Mouse (Mus musculus): ENCODE data around the gene Pla2g4b. TPM values are rescaled to one million over a fixed set of nuclear protein-coding genes. Genes with fewer than 3 reads are reported as not detected.

Pla2g4b gene
- polyA plus RNA-seq, 1 experiment = 1.9 TPM

DNA sequence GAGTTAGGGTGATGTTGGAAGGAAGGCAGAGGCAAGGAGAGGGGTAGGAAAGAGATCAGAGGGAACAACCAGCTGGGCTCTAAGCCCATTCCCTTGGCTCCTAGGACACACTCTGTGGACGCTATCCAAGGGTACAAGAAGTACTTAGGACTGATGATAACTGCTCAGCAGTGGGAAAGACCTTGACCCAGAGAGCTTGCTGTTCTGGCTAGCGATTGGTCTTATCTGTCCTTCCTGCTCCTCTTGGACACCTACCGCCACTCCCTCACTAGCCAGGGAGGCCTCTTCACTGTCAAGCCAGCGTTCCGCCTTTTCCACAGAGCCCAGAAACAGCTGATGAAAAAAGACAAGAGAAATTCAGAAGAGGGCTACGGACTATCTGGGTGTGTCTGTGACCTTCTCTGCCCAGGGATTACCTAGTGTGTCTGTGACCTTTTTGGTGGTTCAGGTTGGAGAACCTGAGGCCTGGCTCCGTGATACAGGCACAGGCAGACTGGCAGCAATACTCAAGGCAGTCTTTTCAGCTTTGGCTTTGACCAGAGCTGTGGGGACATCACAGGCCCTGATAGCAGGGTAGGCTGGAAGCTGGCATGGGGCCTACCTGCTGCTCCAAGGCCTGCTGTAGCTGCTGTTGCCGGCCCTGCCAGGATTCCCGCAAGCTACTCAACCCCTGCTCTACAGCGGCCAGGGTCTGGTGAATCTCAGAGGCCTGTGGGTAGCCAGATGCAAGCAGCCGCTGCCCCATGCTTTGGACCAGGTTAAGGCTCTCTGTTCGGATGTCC, 21.7 kb downstream of the Pla2g4b start:
- H3K4me1 ChIP-seq (ENCODE audit: control insufficient read depth, insufficient read depth, low read length) = no peaks in the 10 kb centered on the region
- no peak overlapping the region for H3K4me3 ChIP-seq (ENCODE audit: insufficient read depth, low read length)
- TF ChIP-seq CTCF (IDR thresholded peaks at IDR 0.05; ENCODE audit: borderline replicate concordance, insufficient read depth, low read length) (no peak), POLR2A (IDR thresholded peaks at IDR 0.05; ENCODE audit: low read depth, low read length) (no peak)
- no peak overlapping the region for H3K27ac ChIP-seq (ENCODE audit: insufficient read depth, low read length)

DNA sequence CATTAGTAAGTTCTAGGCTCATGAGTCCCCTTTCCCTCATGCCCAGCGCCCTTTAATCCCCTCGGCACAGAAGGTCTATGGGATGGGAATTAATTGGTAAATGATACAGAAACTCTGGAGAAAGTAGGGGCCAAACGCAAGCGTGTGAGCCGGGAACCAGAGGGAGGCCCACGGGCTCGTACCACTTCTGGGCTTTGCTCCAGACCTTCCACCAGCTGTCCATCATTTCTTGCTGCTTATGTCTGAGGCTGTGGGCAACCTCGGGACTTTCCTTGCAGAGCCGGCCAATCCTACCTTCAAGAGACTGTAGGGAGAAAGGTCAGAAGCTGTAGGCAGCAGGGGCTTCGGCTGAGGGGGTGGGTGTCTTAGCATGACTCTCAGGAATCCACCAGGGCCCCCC, 22.7 kb downstream of the Pla2g4b start:
- TF ChIP-seq POLR2A (IDR thresholded peaks at IDR 0.05; ENCODE audit: low read depth, low read length) (no peak), CTCF (IDR thresholded peaks at IDR 0.05; ENCODE audit: borderline replicate concordance, insufficient read depth, low read length) (no peak)
- Histone ChIP-seq H3K4me3 (ENCODE audit: insufficient read depth, low read length) (no peak overlapping the region), H3K27ac (ENCODE audit: insufficient read depth, low read length) (no peak overlapping the region), H3K4me1 (ENCODE audit: control insufficient read depth, insufficient read depth, low read length) (no peaks in the 10 kb centered on the region)

DNA sequence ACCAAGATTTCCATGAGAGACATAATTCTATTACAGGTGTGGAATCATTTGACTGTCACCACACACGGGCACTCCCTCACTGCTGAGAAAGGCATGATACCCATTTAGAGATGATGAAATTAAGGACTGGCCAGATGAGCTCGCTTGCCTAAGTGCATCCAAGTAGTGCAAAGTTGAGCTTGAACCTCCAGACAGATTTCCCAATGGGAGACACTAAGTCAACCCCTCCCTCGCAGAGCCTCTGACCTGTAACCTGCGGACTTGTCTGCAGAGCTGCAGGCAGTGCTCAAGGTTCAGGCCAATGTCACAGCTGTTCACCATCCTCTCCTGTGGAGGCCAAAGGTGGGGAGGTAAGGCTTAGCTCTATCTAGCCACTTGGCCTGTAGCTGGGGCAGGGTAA, 25.6 kb downstream of the Pla2g4b start:
- H3K4me1 ChIP-seq (ENCODE audit: control insufficient read depth, insufficient read depth, low read length) = no peaks in the 10 kb centered on the region
- no peak overlapping the region for H3K27ac ChIP-seq (ENCODE audit: insufficient read depth, low read length)
- H3K4me3 ChIP-seq (ENCODE audit: insufficient read depth, low read length) = no peak overlapping the region
- TF ChIP-seq CTCF (IDR thresholded peaks at IDR 0.05; ENCODE audit: borderline replicate concordance, insufficient read depth, low read length) (no peak), POLR2A (IDR thresholded peaks at IDR 0.05; ENCODE audit: low read depth, low read length) (no peak)

DNA sequence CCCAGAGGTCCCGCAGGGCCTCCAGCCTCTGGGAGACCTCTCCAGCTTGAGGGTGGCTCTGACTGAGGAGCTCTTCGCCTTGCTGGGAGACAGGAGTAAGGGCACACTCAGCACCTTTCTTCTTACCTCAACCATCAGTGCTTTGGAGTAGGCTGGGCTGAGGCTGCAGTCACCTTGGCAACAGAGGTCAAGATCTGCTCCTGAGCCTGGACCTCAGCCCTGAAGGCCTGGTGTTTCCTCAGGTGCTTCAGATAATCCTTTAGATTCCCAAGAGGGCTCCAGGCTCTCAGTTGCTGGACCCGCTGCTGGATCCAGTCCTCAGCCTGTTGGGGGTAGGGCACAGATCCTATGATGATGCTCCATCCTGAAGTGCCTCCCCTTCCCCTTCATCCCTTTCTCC, 26.2 kb downstream of the Pla2g4b start:
- Histone ChIP-seq H3K27ac (ENCODE audit: insufficient read depth, low read length) (no peak overlapping the region), H3K4me3 (ENCODE audit: insufficient read depth, low read length) (no peak overlapping the region), H3K4me1 (ENCODE audit: control insufficient read depth, insufficient read depth, low read length) (no peaks in the 10 kb centered on the region)
- TF ChIP-seq POLR2A (IDR thresholded peaks at IDR 0.05; ENCODE audit: low read depth, low read length) (no peak), CTCF (IDR thresholded peaks at IDR 0.05; ENCODE audit: borderline replicate concordance, insufficient read depth, low read length) (no peak)

DNA sequence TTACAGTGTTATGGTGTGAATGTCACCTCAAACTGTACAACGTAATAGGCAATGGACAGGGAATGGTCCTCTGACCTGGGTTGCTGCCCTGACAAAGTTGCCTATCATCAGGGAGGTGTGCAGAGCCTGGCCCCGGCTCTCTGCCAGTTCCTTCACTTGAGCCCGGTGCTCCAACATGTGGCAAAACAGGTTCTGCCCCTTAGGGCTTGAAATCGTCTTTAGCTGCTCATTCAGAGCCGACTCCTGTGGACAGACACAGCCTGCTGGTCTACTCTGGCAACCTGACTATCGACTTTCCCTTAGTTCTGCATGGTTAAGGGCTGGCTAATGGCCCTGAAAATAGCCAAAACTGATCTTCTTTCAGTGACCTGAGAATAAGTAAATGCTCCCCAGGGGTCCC, 27.0 kb downstream of the Pla2g4b start:
- TF ChIP-seq POLR2A (IDR thresholded peaks at IDR 0.05; ENCODE audit: low read depth, low read length) (no peak), CTCF (IDR thresholded peaks at IDR 0.05; ENCODE audit: borderline replicate concordance, insufficient read depth, low read length) (no peak)
- Histone ChIP-seq H3K4me1 (ENCODE audit: control insufficient read depth, insufficient read depth, low read length) (no peaks in the 10 kb centered on the region), H3K4me3 (ENCODE audit: insufficient read depth, low read length) (no peak overlapping the region), H3K27ac (ENCODE audit: insufficient read depth, low read length) (no peak overlapping the region)

DNA sequence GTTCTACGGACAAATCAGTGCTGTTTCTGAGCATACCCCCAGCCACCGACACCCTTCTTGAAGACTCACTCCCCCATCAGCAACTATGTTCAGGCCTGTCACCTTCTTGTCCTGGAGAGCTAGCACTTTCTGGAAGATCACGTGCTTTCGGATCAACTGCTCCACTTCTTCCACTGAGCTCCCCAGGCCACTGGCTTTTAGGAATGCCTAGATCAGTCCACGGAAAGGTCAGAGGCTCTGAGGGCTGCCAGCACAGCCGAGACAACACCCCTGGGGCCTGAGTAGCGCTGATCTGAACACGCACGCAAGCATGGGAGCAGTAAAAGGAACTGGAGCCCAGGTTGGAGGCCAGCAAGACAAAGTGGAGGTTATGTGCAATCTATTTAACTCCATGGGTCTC, 27.4 kb downstream of the Pla2g4b start:
- TF ChIP-seq CTCF (IDR thresholded peaks at IDR 0.05; ENCODE audit: borderline replicate concordance, insufficient read depth, low read length) (no peak), POLR2A (IDR thresholded peaks at IDR 0.05; ENCODE audit: low read depth, low read length) (no peak)
- H3K27ac ChIP-seq (ENCODE audit: insufficient read depth, low read length) = no peak overlapping the region
- H3K4me3 ChIP-seq (ENCODE audit: insufficient read depth, low read length) = no peak overlapping the region
- no peaks in the 10 kb centered on the region for H3K4me1 ChIP-seq (ENCODE audit: control insufficient read depth, insufficient read depth, low read length)

DNA sequence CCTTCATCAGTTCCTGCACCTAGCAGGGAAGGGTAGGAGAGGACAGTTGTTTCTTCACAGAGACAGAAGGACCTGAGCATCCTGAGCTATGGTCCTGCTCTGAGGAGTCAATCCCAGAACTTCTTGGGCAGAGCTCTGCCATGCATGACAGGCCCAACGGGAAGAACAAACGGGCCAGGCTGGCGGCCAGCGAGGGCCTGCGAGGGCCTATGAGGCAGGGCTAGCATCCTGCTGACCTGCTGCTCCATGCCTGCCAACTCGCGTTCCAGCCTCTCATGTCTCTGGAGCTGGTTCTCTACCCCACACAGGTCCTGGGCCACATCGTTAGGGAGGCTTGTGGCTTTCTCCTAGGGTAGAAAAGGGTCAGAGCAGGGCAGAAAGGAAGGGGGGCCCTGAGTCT, 29.0 kb downstream of the Pla2g4b start:
- no peak for TF ChIP-seq CTCF (IDR thresholded peaks at IDR 0.05; ENCODE audit: borderline replicate concordance, insufficient read depth, low read length)
- TF ChIP-seq POLR2A (IDR thresholded peaks at IDR 0.05; ENCODE audit: low read depth, low read length) = no peak
- Histone ChIP-seq H3K4me3 (ENCODE audit: insufficient read depth, low read length) (no peak overlapping the region), H3K27ac (ENCODE audit: insufficient read depth, low read length) (no peak overlapping the region), H3K4me1 (ENCODE audit: control insufficient read depth, insufficient read depth, low read length) (no peaks in the 10 kb centered on the region)

DNA sequence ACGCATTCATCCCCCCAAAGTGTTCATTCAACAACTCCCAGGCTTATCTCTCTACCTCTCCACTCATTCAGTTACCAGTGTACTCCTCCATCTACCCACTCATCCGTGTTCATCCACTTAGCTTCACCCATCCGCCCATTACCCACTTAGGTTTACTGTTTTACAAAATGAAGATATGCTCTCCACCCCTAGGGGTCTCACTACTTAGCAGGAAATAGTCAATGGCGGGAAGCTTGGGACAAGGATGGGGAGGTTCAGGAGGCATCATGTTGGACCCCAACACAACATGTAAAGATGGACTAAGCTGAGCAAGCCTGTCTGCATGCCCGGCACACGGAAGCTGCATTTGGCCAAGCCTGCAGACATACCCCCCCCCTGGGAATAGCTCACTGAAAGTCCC, 31.4 kb downstream of the Pla2g4b start:
- TF ChIP-seq CTCF (IDR thresholded peaks at IDR 0.05; ENCODE audit: borderline replicate concordance, insufficient read depth, low read length) = no peak
- no peak for TF ChIP-seq POLR2A (IDR thresholded peaks at IDR 0.05; ENCODE audit: low read depth, low read length)
- no peaks in the 10 kb centered on the region for H3K4me1 ChIP-seq (ENCODE audit: control insufficient read depth, insufficient read depth, low read length)
- H3K4me3 ChIP-seq (ENCODE audit: insufficient read depth, low read length) = no peak overlapping the region
- H3K27ac ChIP-seq (ENCODE audit: insufficient read depth, low read length) = no peak overlapping the region

DNA sequence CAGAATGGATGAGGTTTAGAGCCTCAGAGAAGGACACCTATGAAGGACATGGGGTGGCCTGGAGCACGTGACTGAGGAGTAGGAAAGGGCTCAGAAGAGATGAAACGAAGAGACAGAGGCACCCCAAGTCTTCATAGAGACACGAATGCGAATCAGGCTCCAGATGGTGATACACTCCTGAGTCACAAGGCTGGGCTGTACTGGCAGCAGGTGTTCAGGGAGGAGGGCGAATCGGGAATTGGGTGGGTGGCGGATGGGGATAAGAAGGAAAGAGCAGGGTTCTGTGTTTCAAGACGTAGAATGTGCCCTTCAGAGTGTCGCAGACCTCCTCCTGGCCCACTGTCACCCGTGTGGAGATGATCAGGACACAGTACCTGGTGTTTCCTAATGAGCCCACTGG, 32.0 kb downstream of the Pla2g4b start:
- no peak overlapping the region for H3K27ac ChIP-seq (ENCODE audit: insufficient read depth, low read length)
- TF ChIP-seq CTCF (IDR thresholded peaks at IDR 0.05; ENCODE audit: borderline replicate concordance, insufficient read depth, low read length) = no peak
- TF ChIP-seq POLR2A (IDR thresholded peaks at IDR 0.05; ENCODE audit: low read depth, low read length) = no peak
- H3K4me3 ChIP-seq (ENCODE audit: insufficient read depth, low read length) = no peak overlapping the region
- no peaks in the 10 kb centered on the region for H3K4me1 ChIP-seq (ENCODE audit: control insufficient read depth, insufficient read depth, low read length)

DNA sequence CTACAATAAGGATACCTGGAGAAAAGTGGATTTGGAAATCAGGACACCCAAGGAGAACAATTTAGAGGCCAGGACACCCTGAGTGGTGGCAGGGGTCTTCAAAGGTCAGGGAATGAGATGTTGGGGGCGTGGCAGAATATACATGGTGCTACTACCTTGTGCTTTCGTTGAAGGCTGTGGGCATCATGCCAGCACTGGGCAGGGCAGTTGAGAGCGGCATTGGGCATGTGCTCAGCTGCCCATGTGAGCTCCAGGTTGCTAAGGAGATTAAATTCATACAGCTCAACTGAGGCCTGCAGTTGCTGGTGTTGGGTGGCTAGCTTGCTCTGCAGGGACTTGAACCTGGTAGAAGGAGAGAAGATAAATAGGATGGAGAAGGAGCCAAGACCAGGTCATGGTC, 33.0 kb downstream of the Pla2g4b start:
- Histone ChIP-seq H3K27ac (ENCODE audit: insufficient read depth, low read length) (no peak overlapping the region), H3K4me3 (ENCODE audit: insufficient read depth, low read length) (no peak overlapping the region), H3K4me1 (ENCODE audit: control insufficient read depth, insufficient read depth, low read length) (no peaks in the 10 kb centered on the region)
- TF ChIP-seq POLR2A (IDR thresholded peaks at IDR 0.05; ENCODE audit: low read depth, low read length) = no peak
- TF ChIP-seq CTCF (IDR thresholded peaks at IDR 0.05; ENCODE audit: borderline replicate concordance, insufficient read depth, low read length) = no peak
